Mouse (Mus musculus): ENCODE data around the gene Snta1. TPM values are rescaled to one million over a fixed set of nuclear protein-coding genes. Genes with fewer than 3 reads are reported as not detected.

Snta1 gene
- polyA plus RNA-seq, 1 experiment from 2014 or later: 8.9 TPM

- Histone ChIP-seq H3K9me3 (no peaks in the 10 kb centered on the region), H3K9ac (peak overlapping the region; percentile 98), H3K27ac (peak overlapping the region; percentile 98), H3K4me2 (peak overlapping the region; percentile 55), H3K27me3 (no peaks in the 10 kb centered on the region), H3K36me3 (no peaks in the 10 kb centered on the region), H3K4me3 (peak overlapping the region; percentile 91), H3K4me1 (peaks cover 36% of the 10 kb centered on the region)
- peak; percentile 100 for ATAC-seq (ENCODE audit: insufficient number of reproducible peaks, insufficient read depth, low FRiP score, low TSS enrichment, low read depth)
- 1% methylated on average over 44 of the region's 44 CpGs for WGBS
Measured at GRCm38 (mm10) chr2:154436076-154436457, 28.2 kb upstream of the Snta1 start.

DNA sequence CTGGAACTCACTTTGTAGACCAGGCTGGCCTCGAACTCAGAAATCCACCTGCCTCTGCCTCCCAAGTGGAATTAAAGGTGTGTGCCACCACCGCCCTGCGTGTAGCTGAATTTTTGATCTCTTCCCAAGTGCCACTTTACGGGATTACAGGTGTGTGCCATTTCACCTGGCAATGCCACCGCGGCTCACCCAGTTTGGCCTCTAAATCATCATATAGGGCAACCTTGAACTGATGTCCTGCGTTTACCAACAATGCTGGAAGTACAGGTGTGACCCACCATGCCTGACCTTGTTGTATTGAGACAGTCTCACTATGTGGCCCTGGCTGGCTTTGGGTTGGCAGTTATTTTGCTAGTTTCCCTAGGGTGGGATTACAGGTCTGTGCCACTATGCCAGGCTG is 26.8 kb upstream of the Snta1 start:
- Histone ChIP-seq H3K4me2 (no peak overlapping the region), H3K4me3 (no peak overlapping the region), H3K27me3 (no peaks in the 10 kb centered on the region), H3K36me3 (no peaks in the 10 kb centered on the region), H3K9me3 (no peaks in the 10 kb centered on the region), H3K4me1 (peaks cover 23% of the 10 kb centered on the region), H3K27ac (no peak overlapping the region), H3K9ac (no peak overlapping the region)
- no peak for ATAC-seq (ENCODE audit: insufficient number of reproducible peaks, insufficient read depth, low FRiP score, low TSS enrichment, low read depth)
- WGBS: 96% methylated on average over 7 of the region's 7 CpGs

- ATAC-seq (ENCODE audit: insufficient number of reproducible peaks, insufficient read depth, low FRiP score, low TSS enrichment, low read depth): no peak
- Histone ChIP-seq H3K9me3 (no peaks in the 10 kb centered on the region), H3K4me1 (peaks cover 14% of the 10 kb centered on the region), H3K4me3 (no peak overlapping the region), H3K27ac (no peak overlapping the region), H3K36me3 (no peaks in the 10 kb centered on the region), H3K4me2 (no peak overlapping the region), H3K27me3 (peaks cover 6% of the 10 kb centered on the region; the same call in 1 of the 2 replicates), H3K9ac (no peak overlapping the region)
- WGBS: 74% methylated on average over 3 of the region's 3 CpGs
Measured at GRCm38 (mm10) chr2:154433391-154433790, 25.5 kb upstream of the Snta1 start.

GRCm38 (mm10) chr2:154432696-154433095 is 24.8 kb upstream of the Snta1 start:
- no peaks in the 10 kb centered on the region for H3K36me3 ChIP-seq
- no peak overlapping the region for H3K4me2 ChIP-seq
- H3K9me3 ChIP-seq: no peaks in the 10 kb centered on the region
- ATAC-seq (ENCODE audit: insufficient number of reproducible peaks, insufficient read depth, low FRiP score, low TSS enrichment, low read depth): no peak
- no peak overlapping the region for H3K9ac ChIP-seq
- 64% methylated on average over 2 of the region's 2 CpGs for WGBS
- peaks cover 16% of the 10 kb centered on the region for H3K4me1 ChIP-seq
- no peak overlapping the region for H3K27ac ChIP-seq
- peaks cover 12% of the 10 kb centered on the region for H3K27me3 ChIP-seq
- no peak overlapping the region for H3K4me3 ChIP-seq

DNA sequence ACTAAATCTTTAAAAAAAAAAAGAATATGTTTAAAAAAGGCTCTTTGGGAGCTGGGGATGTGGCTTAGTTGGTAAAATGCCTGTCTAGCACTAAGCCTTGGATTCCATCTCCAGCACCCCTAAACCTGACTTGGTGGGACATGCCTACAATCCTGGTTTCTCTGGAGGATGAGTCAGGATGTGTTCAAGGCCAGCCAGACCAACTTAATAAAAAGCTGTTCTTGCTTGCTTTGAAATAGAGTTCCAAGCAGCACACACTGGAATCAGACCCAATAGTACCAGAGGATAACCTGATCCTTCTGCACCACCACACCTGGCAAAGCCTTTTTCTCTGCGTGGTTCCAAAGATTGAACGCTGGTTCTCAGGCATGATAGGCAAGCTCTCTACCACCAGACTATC is 22.7 kb upstream of the Snta1 start:
- 99% methylated on average over 2 of the region's 2 CpGs for WGBS
- H3K36me3 ChIP-seq: no peaks in the 10 kb centered on the region
- H3K4me1 ChIP-seq: peaks cover 18% of the 10 kb centered on the region
- no peak overlapping the region for H3K27ac ChIP-seq
- no peak overlapping the region for H3K4me3 ChIP-seq
- no peak overlapping the region for H3K4me2 ChIP-seq
- peaks cover 15% of the 10 kb centered on the region for H3K27me3 ChIP-seq
- ATAC-seq (ENCODE audit: insufficient number of reproducible peaks, insufficient read depth, low FRiP score, low TSS enrichment, low read depth): no peak
- no peaks in the 10 kb centered on the region for H3K9me3 ChIP-seq
- H3K9ac ChIP-seq: no peak overlapping the region

DNA sequence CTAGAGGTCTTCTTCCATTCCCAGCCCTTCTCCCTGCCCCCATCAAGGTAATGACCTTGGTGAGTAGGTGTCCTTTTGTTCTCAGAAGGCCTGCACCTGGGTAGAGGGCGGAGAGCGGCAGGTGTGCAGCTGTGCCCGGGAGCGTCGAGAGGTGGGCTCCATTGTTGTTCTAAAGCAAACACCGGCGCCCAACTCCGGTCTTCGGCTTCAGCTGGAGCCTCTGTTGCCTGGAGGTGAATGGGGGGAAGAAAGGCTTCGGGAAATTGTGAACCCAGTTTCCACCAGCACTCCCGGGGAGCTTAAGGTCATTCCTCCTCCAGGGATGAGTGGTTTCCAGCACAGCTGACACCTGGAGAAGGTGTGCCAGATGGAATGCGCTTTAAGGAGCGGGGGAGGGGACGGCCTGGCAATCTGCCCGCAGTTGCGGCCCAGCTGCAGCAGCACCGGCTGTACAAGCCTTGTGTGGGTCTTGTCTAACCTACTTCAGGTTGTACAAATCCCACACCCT is 20.0 kb upstream of the Snta1 start:
- Histone ChIP-seq H3K9ac (0 out of 2 replicates have a peak overlapping the region, but pooled peaks have one; percentile 21), H3K4me2 (peak overlapping the region; percentile 43), H3K27me3 (peaks cover 15% of the 10 kb centered on the region), H3K4me3 (0 out of 2 replicates have a peak overlapping the region, but pooled peaks have one; percentile 3), H3K36me3 (no peaks in the 10 kb centered on the region), H3K4me1 (peaks cover 16% of the 10 kb centered on the region), H3K27ac (peak overlapping the region; percentile 68), H3K9me3 (no peaks in the 10 kb centered on the region)
- peak; percentile 57 for ATAC-seq (ENCODE audit: insufficient number of reproducible peaks, insufficient read depth, low FRiP score, low TSS enrichment, low read depth)
- WGBS: 10% methylated on average over 17 of the region's 17 CpGs

- Histone ChIP-seq H3K9ac (peak overlapping the region; percentile 77), H3K27ac (peak overlapping the region; percentile 68), H3K36me3 (no peaks in the 10 kb centered on the region), H3K27me3 (peaks cover 15% of the 10 kb centered on the region), H3K9me3 (no peaks in the 10 kb centered on the region), H3K4me2 (peak overlapping the region; percentile 70), H3K4me1 (peaks cover 16% of the 10 kb centered on the region), H3K4me3 (peak overlapping the region; percentile 46)
- WGBS: 34% methylated on average over 11 of the region's 11 CpGs
- ATAC-seq (ENCODE audit: insufficient number of reproducible peaks, insufficient read depth, low FRiP score, low TSS enrichment, low read depth): no peak
Measured at GRCm38 (mm10) chr2:154426905-154427852, 19.3 kb upstream of the Snta1 start.

DNA sequence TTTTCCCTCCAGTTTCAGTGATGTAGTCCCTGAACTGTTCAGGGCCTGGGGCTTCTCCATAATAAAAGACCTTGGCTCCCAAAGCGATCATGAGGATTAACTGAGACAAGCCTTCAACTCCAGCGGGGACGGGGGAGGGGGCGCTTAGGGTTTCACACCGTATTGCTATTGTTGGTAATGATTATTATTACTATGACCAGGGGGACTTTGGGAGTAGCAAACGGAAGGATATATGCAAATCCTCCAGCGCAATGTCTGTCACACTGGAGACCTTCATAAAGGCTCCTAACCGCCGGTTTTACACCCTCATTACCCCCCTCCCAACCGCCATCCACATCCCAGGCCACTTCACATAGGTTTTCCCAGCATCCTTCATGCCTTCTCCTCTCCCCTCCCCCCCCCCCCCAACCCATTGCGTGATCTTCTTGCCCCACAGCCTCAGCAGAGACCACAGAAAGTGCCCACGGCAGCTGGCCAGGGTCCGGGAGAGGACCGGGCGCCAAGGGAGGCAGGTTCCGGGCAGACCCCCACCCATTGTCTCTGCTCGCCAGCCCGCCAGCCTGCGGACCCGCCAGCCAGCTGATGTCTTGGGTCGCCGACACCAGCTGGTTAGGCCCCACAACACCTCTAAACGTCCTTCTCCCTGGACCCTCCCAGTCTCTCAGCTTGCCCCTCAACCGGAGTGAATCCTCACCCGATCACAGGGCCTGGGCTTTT is 18.4 kb upstream of the Snta1 start:
- no peaks in the 10 kb centered on the region for H3K36me3 ChIP-seq
- peak overlapping the region; percentile 70 for H3K4me2 ChIP-seq
- WGBS: 3% methylated on average over 25 of the region's 25 CpGs
- peak overlapping the region; percentile 57 for H3K27ac ChIP-seq
- no peaks in the 10 kb centered on the region for H3K9me3 ChIP-seq
- peaks cover 15% of the 10 kb centered on the region for H3K27me3 ChIP-seq
- peak overlapping the region; percentile 46 for H3K4me3 ChIP-seq
- ATAC-seq (ENCODE audit: insufficient number of reproducible peaks, insufficient read depth, low FRiP score, low TSS enrichment, low read depth): peak; percentile 65; the same call in 1 of the 2 replicates
- H3K4me1 ChIP-seq: peaks cover 16% of the 10 kb centered on the region
- H3K9ac ChIP-seq: peak overlapping the region; percentile 77

DNA sequence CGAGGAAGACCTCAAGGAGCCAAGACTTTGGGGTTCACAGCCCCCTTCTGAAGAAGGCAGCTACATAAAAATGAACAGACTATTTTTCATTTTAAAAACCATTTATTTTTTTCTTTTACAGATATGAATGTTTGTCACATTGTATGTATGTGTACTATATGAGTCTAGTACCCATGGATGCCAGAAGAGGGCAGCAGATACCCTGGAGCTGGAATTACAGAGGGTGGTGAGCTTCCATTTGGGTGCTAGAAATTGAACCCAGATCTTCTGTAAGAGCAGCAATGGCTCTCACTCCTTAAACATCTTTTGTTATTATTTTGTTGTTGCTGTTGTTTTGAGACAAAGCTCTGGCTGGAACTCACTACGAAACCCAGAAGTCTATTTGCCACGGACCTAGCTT is 17.6 kb upstream of the Snta1 start:
- H3K27me3 ChIP-seq: peaks cover 15% of the 10 kb centered on the region
- H3K9me3 ChIP-seq: no peaks in the 10 kb centered on the region
- H3K36me3 ChIP-seq: no peaks in the 10 kb centered on the region
- no peak overlapping the region for H3K4me3 ChIP-seq
- no peak overlapping the region for H3K9ac ChIP-seq
- H3K4me1 ChIP-seq: peaks cover 16% of the 10 kb centered on the region
- ATAC-seq (ENCODE audit: insufficient number of reproducible peaks, insufficient read depth, low FRiP score, low TSS enrichment, low read depth): no peak
- WGBS: 88% methylated on average over 3 of the region's 3 CpGs
- H3K4me2 ChIP-seq: no peak overlapping the region
- H3K27ac ChIP-seq: no peak overlapping the region

- 93% methylated on average over 2 of the region's 2 CpGs for WGBS
Measured at GRCm38 (mm10) chr2:154423548-154423947, 15.6 kb upstream of the Snta1 start.

DNA sequence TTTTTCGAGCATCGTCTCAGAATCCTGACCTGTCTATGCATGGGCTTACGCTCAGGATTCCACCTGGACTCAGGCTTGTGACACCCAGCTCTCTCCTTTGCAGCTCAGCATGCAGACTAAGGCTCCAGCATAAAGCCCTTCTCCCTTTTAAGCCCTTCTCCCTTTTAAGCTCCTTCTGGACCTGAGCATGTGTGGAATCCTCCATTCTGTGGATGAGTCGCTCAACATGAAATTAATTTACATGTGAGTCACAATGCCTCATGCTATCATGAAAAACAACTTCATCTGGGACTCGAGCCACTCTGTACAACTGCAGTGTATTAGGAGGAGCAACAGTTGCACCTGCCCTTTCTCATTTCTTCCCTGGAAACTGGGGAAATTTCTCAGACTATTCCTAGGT is 14.3 kb upstream of the Snta1 start:
- Histone ChIP-seq H3K27me3 (no peaks in the 10 kb centered on the region), H3K9me3 (no peaks in the 10 kb centered on the region), H3K4me1 (peaks cover 14% of the 10 kb centered on the region), H3K36me3 (no peaks in the 10 kb centered on the region), H3K27ac (no peak overlapping the region), H3K4me3 (no peak overlapping the region), H3K9ac (no peak overlapping the region), H3K4me2 (no peak overlapping the region)
- 70% methylated on average over 5 of the region's 5 CpGs for WGBS
- ATAC-seq (ENCODE audit: insufficient number of reproducible peaks, insufficient read depth, low FRiP score, low TSS enrichment, low read depth): no peak

More at GRCm38 (mm10) chr2:154423548-154423947, 15.6 kb upstream of the Snta1 start:
- no peak overlapping the region for H3K4me2 ChIP-seq
- peaks cover 21% of the 10 kb centered on the region for H3K4me1 ChIP-seq
- H3K9ac ChIP-seq: no peak overlapping the region
- peaks cover 8% of the 10 kb centered on the region for H3K27me3 ChIP-seq
- no peak overlapping the region for H3K4me3 ChIP-seq
- H3K36me3 ChIP-seq: no peaks in the 10 kb centered on the region
- ATAC-seq (ENCODE audit: insufficient number of reproducible peaks, insufficient read depth, low FRiP score, low TSS enrichment, low read depth): no peak
- H3K27ac ChIP-seq: no peak overlapping the region
- no peaks in the 10 kb centered on the region for H3K9me3 ChIP-seq

Measured in embryonic facial prominence, embryonic 13.5 days (tissue).